Mouse (Mus musculus): ENCODE results near the gene Map3k9.

DNA sequence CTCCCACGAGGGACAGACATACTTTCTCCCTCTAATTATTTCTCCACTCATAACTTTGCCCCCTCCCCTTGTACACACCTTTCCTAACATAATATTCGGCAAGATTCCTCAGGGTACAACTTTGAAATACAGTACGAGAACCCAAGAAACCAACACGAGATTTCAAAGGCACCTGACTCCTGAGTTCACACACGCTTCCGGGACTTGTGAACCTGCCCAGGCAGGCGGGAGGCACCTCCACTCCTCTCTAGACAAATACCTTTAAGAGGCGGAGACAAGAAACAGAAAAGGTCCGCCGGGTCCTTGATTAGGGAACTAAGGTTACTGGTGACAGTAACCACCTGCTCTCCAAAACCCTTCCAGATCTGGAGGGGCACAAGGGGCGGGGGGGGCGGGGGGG is 1.1 kb downstream of the Map3k9 start:
- TF ChIP-seq CTCF (IDR thresholded peaks at IDR 0.05; ENCODE audit: control insufficient read depth, insufficient read depth, low read length) (no peak), POLR2A (IDR thresholded peaks at IDR 0.05; ENCODE audit: borderline replicate concordance, control insufficient read depth, low read depth, low read length) (no peak)

Data from bone marrow, adult 2 months (tissue).